ENCODE assay signal across 8 mouse cellular contexts in genomic region chr19:56503069-56503468, GRCm38 (mm10). TPM values are rescaled to one million over a fixed set of nuclear protein-coding genes. Genes with fewer than 3 reads are reported as not detected.
DNase-seq lines count a peak whose midpoint lies in the region; ATAC-seq and TF ChIP-seq lines count a peak whose summit lies in the region.
"Not testable (repeated sequence)": the region's sequence is repeated elsewhere in the genome, so short reads cannot be mapped to it uniquely, and the experiment has no call there.
"Had no signal": no experiment of that assay in that cellular context is flagged by ENCODE, and none has a peak within 500 bp of the region (broad histone marks: within the 10 kb centered on the region; RNA-seq: fewer than 3 reads in every experiment).

No protein-coding gene starts in this region.

- not testable (repeated sequence) for H3K9ac ChIP-seq in heart, postnatal 0 days (replicated peaks; ENCODE audit: low read depth, low read length); liver, embryonic 14.5 days (replicated peaks); liver, embryonic 16.5 days (ENCODE audit: low read depth, low read length)

- H3K36me3 ChIP-seq in heart, postnatal 0 days (replicated peaks; ENCODE audit: control insufficient read depth, insufficient read depth, low read length); liver, embryonic 14.5 days (replicated peaks; ENCODE audit: control insufficient read depth, insufficient read depth, low read depth); liver, embryonic 16.5 days (ENCODE audit: control insufficient read depth, insufficient read depth): not testable (repeated sequence)

- not testable (repeated sequence) for DNase-seq in heart, postnatal 0 days (ENCODE audit: low spot score); liver, embryonic 14.5 days (ENCODE audit: low read depth in 3 of 3, low spot score in 3 of 3)

- H3K4me3 ChIP-seq in heart, postnatal 0 days (ENCODE audit: low read depth, low read length); liver, embryonic 14.5 days (ENCODE audit: insufficient read depth in 1 of 2, low read depth in 2 of 2, low read length in 2 of 2); liver, embryonic 16.5 days (ENCODE audit: low read depth, low read length): not testable (repeated sequence)

- not testable (repeated sequence) for H3K9me3 ChIP-seq in heart, postnatal 0 days (replicated peaks; ENCODE audit: control insufficient read depth, low read length); liver, embryonic 14.5 days (ENCODE audit: control insufficient read depth, low read length); liver, embryonic 16.5 days (replicated peaks; ENCODE audit: control insufficient read depth, low read length)

- TF ChIP-seq EP300 in heart, postnatal 0 days (IDR thresholded peaks at IDR 0.05; ENCODE audit: low read depth); liver, embryonic 14.5 days (IDR thresholded peaks at IDR 0.05; ENCODE audit: low read depth): not testable (repeated sequence)

- 0 out of 2 replicates have a peak, but pooled peaks have one; percentile 22 for ATAC-seq in common myeloid progenitor, adult 5-6 weeks (replicated peaks; ENCODE audit: low read depth, poor library complexity, severe bottlenecking)
- ATAC-seq in heart, postnatal 0 days (ENCODE audit: insufficient read depth, low read depth): peak; percentile 55; the same call in 1 of the 2 replicates
- ATAC-seq in liver, embryonic 14.5 days (ENCODE audit: insufficient read depth): peak; percentile 39; the same call in 1 of the 2 replicates
- ATAC-seq in liver, embryonic 16.5 days (ENCODE audit: low read depth): peak; percentile 61
- ATAC-seq in megakaryocyte progenitor cell, adult 5-6 weeks (replicated peaks; ENCODE audit: poor library complexity): peak; percentile 80

- H3K4me1 ChIP-seq in heart, postnatal 0 days (ENCODE audit: control insufficient read depth, insufficient read depth); liver, embryonic 14.5 days (replicated peaks; ENCODE audit: control insufficient read depth in 2 of 2, insufficient read depth in 2 of 2, low read length in 1 of 2); liver, embryonic 16.5 days (ENCODE audit: control insufficient read depth, low read depth, low read length): not testable (repeated sequence)

- not testable (repeated sequence) for H3K27ac ChIP-seq in heart, postnatal 0 days (ENCODE audit: low read depth); liver, embryonic 14.5 days; liver, embryonic 16.5 days (ENCODE audit: low read length)

- H3K4me2 ChIP-seq in heart, postnatal 0 days (ENCODE audit: low read depth, low read length); liver, embryonic 14.5 days (ENCODE audit: low read depth); liver, embryonic 16.5 days (ENCODE audit: low read depth, low read length): not testable (repeated sequence)

- WGBS in heart, postnatal 0 days: no CpG with 5 or more reads among the region's 5 CpGs
- no CpG with 5 or more reads among the region's 5 CpGs for WGBS in liver, embryonic 14.5 days (ENCODE audit: insufficient replicate concordance)
- WGBS in liver, embryonic 16.5 days (ENCODE audit: insufficient replicate concordance): no CpG with 5 or more reads among the region's 5 CpGs

- not testable (repeated sequence) for H3K27me3 ChIP-seq in heart, postnatal 0 days (ENCODE audit: control insufficient read depth, insufficient read depth, low read length); liver, embryonic 14.5 days (ENCODE audit: control insufficient read depth, insufficient read depth, low read length); liver, embryonic 16.5 days (ENCODE audit: control insufficient read depth, insufficient read depth, low read depth, low read length)

- not testable (repeated sequence) for TF ChIP-seq CTCF in heart, postnatal 0 days (IDR thresholded peaks at IDR 0.05; ENCODE audit: low read depth); liver, embryonic 14.5 days (IDR thresholded peaks at IDR 0.05; ENCODE audit: low read depth)

RNA-seq across cellular contexts. Expression of gene Plekhs1, which starts 41.6 kb away (rescaled TPM):
- total RNA-seq in common myeloid progenitor, adult 5-6 weeks (2017): not detected in 2 replicates
- 0.31 TPM in 1 of 2 replicates, not detected in the other for total RNA-seq in heart, postnatal 0 days (2014; rRNA removed; ENCODE audit: low replicate concordance)
- polyA plus RNA-seq in heart, postnatal 0 days (2015; fragmentation: Nextera tagmentation; extraction: Ambion mirVana): 0.05 and 0.07 TPM in 2 replicates
- polyA plus RNA-seq in liver, embryonic 14.5 days (2012; rRNA removed): 0.02 and 0.08 TPM in 2 replicates
- not detected in 2 replicates for polyA plus RNA-seq in liver, embryonic 14.5 days (2014; fragmentation: Nextera tagmentation; extraction: Ambion mirVana)
- 0.07 TPM in 1 of 2 replicates, not detected in the other for polyA plus RNA-seq in liver, embryonic 16.5 days (2015; fragmentation: Nextera tagmentation; extraction: Ambion mirVana)
- total RNA-seq in megakaryocyte progenitor cell, adult 5-6 weeks (2015): not detected in 2 replicates
- total RNA-seq in megakaryocyte progenitor cell, adult 5-6 weeks (2017): not detected in 2 replicates
- total RNA-seq: adrenal gland, adult 18-20 months had no signal
- polyA plus RNA-seq: C2C12; erythroblast, embryonic 14.5 days had no signal

RNA-seq across cellular contexts. Expression of gene Dclre1a, which starts 45.0 kb away (rescaled TPM):
- 20.3 and 25.6 TPM in 2 replicates for total RNA-seq in common myeloid progenitor, adult 5-6 weeks (2017)
- total RNA-seq in heart, postnatal 0 days (2014; rRNA removed; ENCODE audit: low replicate concordance): 4.4 and 6.9 TPM in 2 replicates
- polyA plus RNA-seq in heart, postnatal 0 days (2015; fragmentation: Nextera tagmentation; extraction: Ambion mirVana): 9.6 and 11.3 TPM in 2 replicates
- polyA plus RNA-seq in liver, embryonic 14.5 days (2012; rRNA removed): 8.1 and 12.0 TPM in 2 replicates
- polyA plus RNA-seq in liver, embryonic 14.5 days (2014; fragmentation: Nextera tagmentation; extraction: Ambion mirVana): 17.1 and 17.9 TPM in 2 replicates
- 16.1 and 16.9 TPM in 2 replicates for polyA plus RNA-seq in liver, embryonic 16.5 days (2015; fragmentation: Nextera tagmentation; extraction: Ambion mirVana)
- 31.1 and 37.3 TPM in 2 replicates for total RNA-seq in megakaryocyte progenitor cell, adult 5-6 weeks (2015)
- total RNA-seq in megakaryocyte progenitor cell, adult 5-6 weeks (2017): 21.2 and 25.6 TPM in 2 replicates

RNA-seq across cellular contexts. Expression of gene Nhlrc2, which starts 45.0 kb away (rescaled TPM):
- total RNA-seq in common myeloid progenitor, adult 5-6 weeks (2017): 21.0 and 22.9 TPM in 2 replicates
- total RNA-seq in heart, postnatal 0 days (2014; rRNA removed; ENCODE audit: low replicate concordance): 28.9 and 30.4 TPM in 2 replicates
- polyA plus RNA-seq in heart, postnatal 0 days (2015; fragmentation: Nextera tagmentation; extraction: Ambion mirVana): 11.1 and 11.2 TPM in 2 replicates
- polyA plus RNA-seq in liver, embryonic 14.5 days (2012; rRNA removed): 3.9 and 5.0 TPM in 2 replicates
- polyA plus RNA-seq in liver, embryonic 14.5 days (2014; fragmentation: Nextera tagmentation; extraction: Ambion mirVana): 6.9 and 7.3 TPM in 2 replicates
- polyA plus RNA-seq in liver, embryonic 16.5 days (2015; fragmentation: Nextera tagmentation; extraction: Ambion mirVana): 7.2 and 7.8 TPM in 2 replicates
- 11.1 and 11.9 TPM in 2 replicates for total RNA-seq in megakaryocyte progenitor cell, adult 5-6 weeks (2015)
- 15.7 TPM in 2 replicates for total RNA-seq in megakaryocyte progenitor cell, adult 5-6 weeks (2017)

Comparison
In these comparisons a context has a peak if more than half of its experiments do, and no peak if none do; other contexts are left out.
1. ATAC-seq: peak in every context shown above with its lines; median percentile 80 in megakaryocyte progenitor cell, adult 5-6 weeks; 61 in liver, embryonic 16.5 days; 55 in heart, postnatal 0 days; 39 in liver, embryonic 14.5 days; 22 in common myeloid progenitor, adult 5-6 weeks.